Mouse (Mus musculus): ENCODE measurements at regions not wholly inside any gene's neighbourhood (a gene's known extent, or its start where the extent isn't known, plus 50 kb on each side); places are given as distances from the start of the nearest gene placed in this dataset.
"Not testable (repeated sequence)": the region's sequence is repeated elsewhere in the genome, so short reads cannot be mapped to it uniquely, and the experiment has no call there.

DNA sequence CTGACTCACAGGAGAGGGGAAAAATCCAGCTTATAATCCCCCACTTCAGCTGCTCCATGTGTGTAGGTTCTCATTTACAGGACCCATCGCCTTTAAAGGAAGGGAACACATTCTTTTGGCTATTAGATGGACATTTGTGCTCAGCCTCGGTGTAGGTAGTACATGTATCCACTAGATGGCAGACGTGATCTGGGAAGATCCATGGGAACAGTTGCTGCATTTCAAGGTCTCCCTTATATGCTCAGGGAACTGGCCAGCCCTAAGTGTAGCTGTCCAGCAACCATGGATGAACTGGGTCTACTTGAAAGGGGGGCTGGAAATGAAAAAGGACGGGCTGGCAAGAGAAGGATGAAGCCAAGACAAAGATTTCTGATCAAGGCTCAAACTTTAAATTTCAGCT lies 124.0 kb downstream of the Akain1 start:
- Histone ChIP-seq H3K4me2 (ENCODE audit: low read length) (no peak overlapping the region), H3K4me3 (replicated peaks; ENCODE audit: low read length) (no peak overlapping the region), H3K9ac (replicated peaks; ENCODE audit: low read depth, low read length) (no peak overlapping the region), H3K27ac (ENCODE audit: low read length) (no peak overlapping the region), H3K9me3 (ENCODE audit: control insufficient read depth, low read length) (no peaks in the 10 kb centered on the region), H3K27me3 (replicated peaks; ENCODE audit: control insufficient read depth, insufficient read depth, low read length) (no peaks in the 10 kb centered on the region), H3K36me3 (ENCODE audit: control insufficient read depth, insufficient read depth) (no peaks in the 10 kb centered on the region), H3K4me1 (replicated peaks; ENCODE audit: control insufficient read depth, insufficient read depth, low read length) (no peaks in the 10 kb centered on the region)
- 16% methylated on average over 4 of the region's 4 CpGs for WGBS
- ATAC-seq: peak; percentile 95

DNA sequence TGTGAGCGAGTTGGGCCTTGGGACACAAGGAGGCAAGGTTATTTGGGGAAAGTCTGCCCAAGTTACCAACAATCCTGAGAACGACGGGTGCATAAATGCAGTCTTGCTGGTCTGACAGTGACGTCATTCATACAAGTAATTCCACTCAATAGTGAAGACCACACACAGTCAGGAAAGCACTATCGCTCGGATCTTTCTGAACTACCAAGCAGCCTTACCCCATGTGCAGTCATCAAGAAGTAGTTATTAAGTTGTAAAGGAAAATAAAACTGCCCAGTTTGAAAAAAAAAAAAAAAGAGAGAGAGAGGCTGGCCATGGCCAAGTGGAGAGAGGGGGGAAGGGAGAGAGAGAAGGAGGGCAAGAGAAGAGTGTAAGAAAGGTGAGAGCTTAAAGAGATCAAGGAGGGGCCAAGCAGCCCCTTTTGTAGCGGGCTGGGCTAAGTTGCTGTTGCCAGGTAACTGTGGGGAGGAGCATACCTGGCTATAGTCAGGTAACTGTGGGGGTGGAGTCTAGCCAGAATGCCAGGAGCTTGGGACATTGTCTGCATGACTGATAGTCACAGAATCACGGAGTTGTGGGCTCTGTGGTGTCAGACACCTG lies 132.0 kb downstream of the Akain1 start:
- not testable (repeated sequence) for H3K27me3 ChIP-seq (replicated peaks; ENCODE audit: control insufficient read depth, insufficient read depth, low read length); H3K4me2 ChIP-seq (ENCODE audit: low read length); H3K4me3 ChIP-seq (replicated peaks; ENCODE audit: low read length); H3K9ac ChIP-seq (replicated peaks; ENCODE audit: low read depth, low read length); H3K27ac ChIP-seq (ENCODE audit: low read length); H3K4me1 ChIP-seq (replicated peaks; ENCODE audit: control insufficient read depth, insufficient read depth, low read length); H3K36me3 ChIP-seq (ENCODE audit: control insufficient read depth, insufficient read depth); H3K9me3 ChIP-seq (ENCODE audit: control insufficient read depth, low read length); ATAC-seq
- WGBS: 43% methylated on average over 8 of the region's 8 CpGs

DNA sequence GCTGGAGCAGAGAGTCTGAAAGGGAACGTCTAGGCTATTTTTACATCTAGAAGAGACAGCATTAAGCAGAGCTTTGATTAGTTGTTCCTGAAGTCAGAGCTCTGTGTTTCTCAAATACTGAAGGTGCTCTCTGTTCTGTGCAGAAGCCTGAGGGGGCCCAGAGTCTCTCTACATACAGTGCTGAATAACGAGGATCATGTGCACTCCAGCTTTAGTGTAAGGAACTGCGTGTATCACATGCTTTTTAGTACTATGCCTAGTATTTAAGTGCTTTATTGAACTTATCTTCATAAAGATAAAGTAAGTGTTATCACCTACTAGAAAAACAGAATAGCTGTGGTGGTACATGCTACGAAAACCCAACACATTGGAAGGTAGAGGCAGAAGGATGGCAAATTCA lies 151.4 kb downstream of the Akain1 start:
- no peaks in the 10 kb centered on the region for H3K27me3 ChIP-seq (replicated peaks; ENCODE audit: control insufficient read depth, insufficient read depth, low read length)
- ATAC-seq: no peak
- no peak overlapping the region for H3K27ac ChIP-seq (ENCODE audit: low read length)
- no peak overlapping the region for H3K4me2 ChIP-seq (ENCODE audit: low read length)
- no peaks in the 10 kb centered on the region for H3K4me1 ChIP-seq (replicated peaks; ENCODE audit: control insufficient read depth, insufficient read depth, low read length)
- 64% methylated on average over 4 of the region's 4 CpGs for WGBS
- no peak overlapping the region for H3K4me3 ChIP-seq (replicated peaks; ENCODE audit: low read length)
- H3K9ac ChIP-seq (replicated peaks; ENCODE audit: low read depth, low read length): no peak overlapping the region
- no peaks in the 10 kb centered on the region for H3K9me3 ChIP-seq (ENCODE audit: control insufficient read depth, low read length)
- no peaks in the 10 kb centered on the region for H3K36me3 ChIP-seq (ENCODE audit: control insufficient read depth, insufficient read depth)

DNA sequence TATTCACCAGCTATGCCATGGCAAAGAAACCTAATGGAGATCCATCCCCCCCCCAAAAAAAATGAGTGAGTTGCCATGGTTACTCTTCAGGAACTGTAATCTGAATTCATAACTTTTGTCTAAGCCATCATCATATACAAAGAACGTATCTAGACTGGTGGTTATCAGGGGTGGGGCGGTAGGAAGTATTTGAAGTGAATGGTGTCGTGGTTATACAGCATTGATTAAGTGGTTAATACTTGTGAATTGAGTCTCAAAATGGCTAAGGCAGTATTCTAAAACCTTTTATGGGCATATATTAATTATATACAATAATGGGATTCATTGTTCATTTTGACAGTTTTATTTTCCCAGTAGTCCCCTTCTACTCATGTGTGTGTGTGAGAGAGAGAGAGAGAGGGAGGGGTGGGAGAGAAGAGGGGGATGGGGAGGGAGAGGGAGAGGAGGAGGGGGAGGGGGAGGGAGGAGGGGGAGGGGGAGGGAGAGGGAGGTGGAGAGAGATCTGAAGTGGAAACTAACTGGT lies 158.7 kb downstream of the Akain1 start:
- whole genome bisulfite sequencing: 84% methylated on average over 3 of the region's 3 CpGs
- no peak overlapping the region for H3K9ac ChIP-seq (replicated peaks; ENCODE audit: low read depth, low read length)
- no peaks in the 10 kb centered on the region for H3K4me1 ChIP-seq (replicated peaks; ENCODE audit: control insufficient read depth, insufficient read depth, low read length)
- H3K27ac ChIP-seq (ENCODE audit: low read length): no peak overlapping the region
- H3K9me3 ChIP-seq (ENCODE audit: control insufficient read depth, low read length): no peaks in the 10 kb centered on the region
- H3K4me3 ChIP-seq (replicated peaks; ENCODE audit: low read length): no peak overlapping the region
- no peaks in the 10 kb centered on the region for H3K27me3 ChIP-seq (replicated peaks; ENCODE audit: control insufficient read depth, insufficient read depth, low read length)
- peak; percentile 57 for ATAC-seq
- H3K4me2 ChIP-seq (ENCODE audit: low read length): no peak overlapping the region
- no peaks in the 10 kb centered on the region for H3K36me3 ChIP-seq (ENCODE audit: control insufficient read depth, insufficient read depth)

DNA sequence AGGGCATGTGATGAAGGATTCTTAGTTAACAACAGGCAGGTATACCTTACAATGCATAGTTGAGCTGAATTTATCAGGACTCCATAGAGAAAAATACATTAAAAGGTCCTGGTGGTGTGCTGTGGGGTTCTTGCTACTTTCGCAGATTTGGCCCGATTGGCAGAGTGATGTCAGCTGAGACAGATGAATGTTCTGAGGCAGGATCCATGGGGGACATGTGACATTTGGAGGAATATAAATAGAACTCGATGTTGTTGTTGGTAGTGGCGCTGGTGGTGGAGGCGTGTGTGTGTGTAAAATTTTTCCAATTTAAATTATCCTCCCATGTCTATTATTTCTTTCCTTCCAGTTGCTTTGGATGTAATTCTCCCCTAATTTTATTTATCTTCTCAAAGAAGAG lies 159.3 kb downstream of the Akain1 start:
- Histone ChIP-seq H3K36me3 (ENCODE audit: control insufficient read depth, insufficient read depth) (no peaks in the 10 kb centered on the region), H3K27ac (ENCODE audit: low read length) (no peak overlapping the region), H3K4me3 (replicated peaks; ENCODE audit: low read length) (no peak overlapping the region), H3K4me1 (replicated peaks; ENCODE audit: control insufficient read depth, insufficient read depth, low read length) (no peaks in the 10 kb centered on the region), H3K9ac (replicated peaks; ENCODE audit: low read depth, low read length) (no peak overlapping the region), H3K27me3 (replicated peaks; ENCODE audit: control insufficient read depth, insufficient read depth, low read length) (no peaks in the 10 kb centered on the region), H3K4me2 (ENCODE audit: low read length) (no peak overlapping the region), H3K9me3 (ENCODE audit: control insufficient read depth, low read length) (no peaks in the 10 kb centered on the region)
- WGBS: 86% methylated on average over 5 of the region's 5 CpGs
- ATAC-seq: no peak

DNA sequence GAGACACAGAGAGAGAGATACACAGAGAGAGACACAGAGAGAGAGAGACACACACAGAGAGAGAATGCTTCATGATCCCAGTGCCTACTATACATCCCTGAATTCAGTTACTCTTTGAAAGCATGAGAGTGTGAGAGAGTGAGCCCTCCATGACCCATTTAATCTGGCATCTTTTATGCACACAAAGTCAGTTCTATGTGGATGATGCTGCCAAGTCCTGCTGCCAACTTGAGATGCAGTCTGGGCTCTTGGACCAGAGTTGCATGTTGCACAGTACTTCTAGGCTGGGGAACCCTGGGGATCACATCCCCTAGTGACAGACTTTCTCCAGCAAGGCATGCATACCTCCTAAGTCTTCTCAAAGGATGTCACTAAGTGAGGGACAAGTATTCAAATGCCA lies 164.5 kb downstream of the Akain1 start:
- Histone ChIP-seq H3K36me3 (ENCODE audit: control insufficient read depth, insufficient read depth) (no peaks in the 10 kb centered on the region), H3K27me3 (replicated peaks; ENCODE audit: control insufficient read depth, insufficient read depth, low read length) (no peaks in the 10 kb centered on the region), H3K4me3 (replicated peaks; ENCODE audit: low read length) (no peak overlapping the region), H3K9me3 (ENCODE audit: control insufficient read depth, low read length) (no peaks in the 10 kb centered on the region), H3K4me2 (ENCODE audit: low read length) (no peak overlapping the region), H3K9ac (replicated peaks; ENCODE audit: low read depth, low read length) (no peak overlapping the region), H3K27ac (ENCODE audit: low read length) (no peak overlapping the region), H3K4me1 (replicated peaks; ENCODE audit: control insufficient read depth, insufficient read depth, low read length) (no peaks in the 10 kb centered on the region)
- no peak; the same call in 1 of the 2 replicates for ATAC-seq

DNA sequence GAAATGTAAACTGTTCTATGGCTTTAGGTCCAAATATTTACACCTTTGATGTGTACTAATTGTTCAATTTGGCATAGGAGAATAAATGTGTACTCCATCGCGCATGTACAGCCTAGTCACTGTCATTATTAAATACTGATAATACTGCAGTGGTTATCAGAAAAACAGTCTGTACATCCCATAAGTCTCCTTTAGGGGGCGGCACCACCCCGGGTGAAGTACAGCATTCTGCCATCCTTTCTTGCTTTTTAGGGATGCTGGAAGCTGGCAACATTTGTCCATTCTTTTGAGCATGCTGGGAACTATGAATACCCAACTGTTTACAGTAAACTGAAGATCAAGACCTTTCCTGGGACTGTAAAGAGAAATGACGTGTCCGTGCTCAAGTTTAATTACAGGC lies 165.6 kb downstream of the Akain1 start:
- H3K27ac ChIP-seq (ENCODE audit: low read length): no peak overlapping the region
- no peak overlapping the region for H3K4me3 ChIP-seq (replicated peaks; ENCODE audit: low read length)
- H3K9ac ChIP-seq (replicated peaks; ENCODE audit: low read depth, low read length): no peak overlapping the region
- no peaks in the 10 kb centered on the region for H3K36me3 ChIP-seq (ENCODE audit: control insufficient read depth, insufficient read depth)
- H3K4me2 ChIP-seq (ENCODE audit: low read length): no peak overlapping the region
- no peaks in the 10 kb centered on the region for H3K9me3 ChIP-seq (ENCODE audit: control insufficient read depth, low read length)
- no peaks in the 10 kb centered on the region for H3K27me3 ChIP-seq (replicated peaks; ENCODE audit: control insufficient read depth, insufficient read depth, low read length)
- WGBS: 64% methylated on average over 6 of the region's 6 CpGs
- ATAC-seq: peak; percentile 50; the same call in 1 of the 2 replicates
- H3K4me1 ChIP-seq (replicated peaks; ENCODE audit: control insufficient read depth, insufficient read depth, low read length): no peaks in the 10 kb centered on the region

DNA sequence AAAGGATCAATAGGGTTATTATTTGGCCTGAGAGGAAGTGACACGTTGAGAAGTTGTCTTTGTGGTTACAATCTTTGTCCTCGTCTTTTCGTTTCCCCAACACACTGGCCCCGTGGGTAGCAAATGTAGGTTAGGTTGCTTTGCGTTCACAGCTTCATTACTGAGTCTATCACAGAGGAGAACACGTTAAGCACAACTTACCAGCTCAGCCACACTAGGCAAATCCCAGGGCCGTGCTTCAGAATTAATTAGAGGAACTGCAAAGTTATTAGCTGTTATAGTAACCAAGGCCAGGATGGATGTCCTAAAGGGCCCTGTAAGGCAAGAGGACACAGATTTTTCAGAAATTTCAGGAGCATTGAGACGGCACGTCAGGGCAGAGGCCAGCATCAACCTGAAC lies 166.3 kb downstream of the Akain1 start:
- no peak overlapping the region for H3K4me2 ChIP-seq (ENCODE audit: low read length)
- no peaks in the 10 kb centered on the region for H3K27me3 ChIP-seq (replicated peaks; ENCODE audit: control insufficient read depth, insufficient read depth, low read length)
- no peaks in the 10 kb centered on the region for H3K36me3 ChIP-seq (ENCODE audit: control insufficient read depth, insufficient read depth)
- 69% methylated on average over 9 of the region's 9 CpGs for WGBS
- H3K9me3 ChIP-seq (ENCODE audit: control insufficient read depth, low read length): no peaks in the 10 kb centered on the region
- H3K27ac ChIP-seq (ENCODE audit: low read length): no peak overlapping the region
- H3K4me1 ChIP-seq (replicated peaks; ENCODE audit: control insufficient read depth, insufficient read depth, low read length): no peaks in the 10 kb centered on the region
- no peak for ATAC-seq
- H3K9ac ChIP-seq (replicated peaks; ENCODE audit: low read depth, low read length): no peak overlapping the region
- no peak overlapping the region for H3K4me3 ChIP-seq (replicated peaks; ENCODE audit: low read length)

DNA sequence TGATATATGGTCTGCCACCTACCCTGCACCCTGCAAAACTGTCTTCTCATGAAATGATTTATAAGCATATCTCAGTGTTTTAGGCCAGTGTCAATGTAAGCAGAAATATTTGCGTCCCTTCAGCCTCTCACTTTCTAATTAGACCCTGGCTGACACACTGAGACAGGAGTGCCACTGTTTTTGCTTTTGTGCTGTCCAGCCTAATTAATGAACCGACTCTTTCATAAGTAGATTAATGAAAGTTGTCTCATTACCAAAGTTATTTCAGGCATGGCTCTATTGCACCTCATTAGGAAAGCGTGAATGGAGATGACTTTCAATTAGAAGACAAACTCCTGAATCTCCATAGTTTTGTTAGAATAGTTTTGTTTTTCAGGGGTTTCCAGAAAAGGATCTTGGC lies 192.3 kb downstream of the Akain1 start:
- 15% methylated on average over 3 of the region's 3 CpGs for WGBS
- peak; percentile 40 for ATAC-seq

DNA sequence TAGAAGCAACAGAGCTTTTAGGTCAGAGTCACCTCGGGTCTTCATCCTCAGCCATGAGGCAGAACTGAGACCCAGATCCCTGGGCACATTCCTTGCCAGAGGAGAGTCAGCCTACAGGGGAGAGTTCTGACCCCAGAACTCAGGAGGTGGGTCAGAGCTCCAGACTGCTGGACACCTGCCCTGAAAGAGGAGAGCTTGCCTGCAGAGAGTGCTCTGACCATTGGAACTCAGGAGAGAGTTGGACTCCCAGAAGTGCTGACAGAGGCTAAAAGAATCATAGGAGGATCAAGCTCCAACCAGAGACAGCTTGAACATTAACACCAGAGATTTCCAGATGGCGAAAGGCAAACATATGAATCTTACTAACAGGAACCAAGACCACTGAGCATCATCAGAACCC lies 211.4 kb downstream of the Akain1 start:
- H3K9ac ChIP-seq (replicated peaks; ENCODE audit: low read depth, low read length); H3K27ac ChIP-seq (ENCODE audit: low read length); H3K4me2 ChIP-seq (ENCODE audit: low read length); ATAC-seq; H3K9me3 ChIP-seq (ENCODE audit: control insufficient read depth, low read length); H3K4me3 ChIP-seq (replicated peaks; ENCODE audit: low read length); H3K27me3 ChIP-seq (replicated peaks; ENCODE audit: control insufficient read depth, insufficient read depth, low read length); H3K4me1 ChIP-seq (replicated peaks; ENCODE audit: control insufficient read depth, insufficient read depth, low read length); H3K36me3 ChIP-seq (ENCODE audit: control insufficient read depth, insufficient read depth): not testable (repeated sequence)
- 84% methylated on average over 2 of the region's 2 CpGs for WGBS

More for the DNA sequence above, 192.3 kb downstream of the Akain1 start:
- Histone ChIP-seq H3K27me3 (replicated peaks; ENCODE audit: control insufficient read depth, insufficient read depth, low read length) (no peaks in the 10 kb centered on the region; the same call in 1 of the 2 replicates), H3K27ac (ENCODE audit: low read length) (no peak overlapping the region), H3K9ac (replicated peaks; ENCODE audit: low read depth, low read length) (no peak overlapping the region), H3K36me3 (ENCODE audit: control insufficient read depth, insufficient read depth) (no peaks in the 10 kb centered on the region), H3K4me2 (ENCODE audit: low read length) (no peak overlapping the region), H3K9me3 (ENCODE audit: control insufficient read depth, low read length) (no peaks in the 10 kb centered on the region), H3K4me3 (replicated peaks; ENCODE audit: low read length) (no peak overlapping the region), H3K4me1 (replicated peaks; ENCODE audit: control insufficient read depth, insufficient read depth, low read length) (no peaks in the 10 kb centered on the region)
